Mouse (Mus musculus) heart, embryonic 14.5 days (tissue): Measurements from ENCODE around the gene Hoxc8. TPM values are rescaled to one million over a fixed set of nuclear protein-coding genes. Genes with fewer than 3 reads are reported as not detected.

Experiments
- ATAC-seq: fragments of 200-750 bp; cut with Nextera tagmentation; 2 replicates; pipeline ENCODE4 v1.8.0; 2017; ENCODE audit warnings: low read depth, moderate TSS enrichment; ENCODE audit not compliant: insufficient number of reproducible peaks, insufficient read depth, low FRiP score
- H3K27ac ChIP-seq, 2 experiments: fragments of 200-500 bp in 1 of 2; fragments of 300-500 bp in 1 of 2; sonication (generic) in 1 of 2; replicated peaks in 1 of 2; 2 replicates each; pipeline ENCODE4 v1.5.1; 2012 to 2014; ENCODE audit warnings: low read depth in 2 of 2, low read length in 2 of 2, control low read depth in 1 of 2, mild to moderate bottlenecking in 1 of 2, mixed read lengths in 1 of 2; ENCODE audit not compliant: control insufficient read depth in 1 of 2, insufficient read depth in 1 of 2
- H3K27me3 ChIP-seq: fragments of 300-500 bp; sonication (generic); 2 replicates; pipeline ENCODE4 v1.6.1; 2014; ENCODE audit warnings: mild to moderate bottlenecking, low read length, control low read depth; ENCODE audit not compliant: control insufficient read depth, insufficient read depth
- H3K36me3 ChIP-seq: fragments of 300-500 bp; sonication (generic); 2 replicates; pipeline ENCODE4 v1.6.1; 2014; ENCODE audit warnings: mild to moderate bottlenecking, control low read depth, low read length, mixed read lengths; ENCODE audit not compliant: control insufficient read depth, insufficient read depth
- H3K4me1 ChIP-seq, 2 experiments: fragments of 200-500 bp in 1 of 2; fragments of 300-500 bp in 1 of 2; sonication (generic) in 1 of 2; 2 replicates each; pipeline ENCODE4 v1.6.1; 2012 to 2014; ENCODE audit warnings: low read length in 2 of 2, control low read depth in 1 of 2, mixed read lengths in 1 of 2; ENCODE audit not compliant: control insufficient read depth in 2 of 2, insufficient read depth in 2 of 2
- H3K4me2 ChIP-seq: fragments of 300-500 bp; sonication (generic); 2 replicates; pipeline ENCODE4 v1.6.1; 2014; ENCODE audit warnings: mild to moderate bottlenecking, low read length
- H3K4me3 ChIP-seq, 2 experiments: fragments of 200-500 bp in 1 of 2; fragments of 300-500 bp in 1 of 2; sonication (generic) in 1 of 2; 2 replicates each; pipeline ENCODE4 v1.5.1; 2012 to 2014; ENCODE audit warnings: low read length in 2 of 2, mild to moderate bottlenecking in 2 of 2, control low read depth in 1 of 2, low read depth in 1 of 2, moderate library complexity in 1 of 2; ENCODE audit not compliant: control insufficient read depth in 1 of 2, insufficient read depth in 1 of 2
- H3K9ac ChIP-seq: fragments of 300-500 bp; sonication (generic); 2 replicates; pipeline ENCODE4 v1.6.1; 2014; ENCODE audit warnings: mild to moderate bottlenecking, low read length
- H3K9me3 ChIP-seq: fragments of 300-500 bp; sonication (generic); 2 replicates; pipeline ENCODE4 v1.6.1; 2016; ENCODE audit warnings: low read length, control low read depth; ENCODE audit not compliant: control insufficient read depth
- WGBS: fragments of 180-500 bp; shearing (Covaris S2); extraction: QIAGEN DNeasy Blood & Tissue Kit; methylation state at CpG from one replicate; pipeline ENCODE4 v1.1.7; 2014; 5-methylcytosine and 5-hydroxymethylcytosine counted together
- polyA plus RNA-seq: library from polyadenylated mRNA; unstranded; fragments of >200 nt; fragmentation: Nextera tagmentation; extraction: Ambion mirVana; gene quantifications from 2 replicates; pipeline ENCODE4 v1.2.1, GENCODE M21; 2014

The Hoxc8 gene
- polyA plus RNA-seq, 1 experiment from 2014 or later, result not detected

DNA sequence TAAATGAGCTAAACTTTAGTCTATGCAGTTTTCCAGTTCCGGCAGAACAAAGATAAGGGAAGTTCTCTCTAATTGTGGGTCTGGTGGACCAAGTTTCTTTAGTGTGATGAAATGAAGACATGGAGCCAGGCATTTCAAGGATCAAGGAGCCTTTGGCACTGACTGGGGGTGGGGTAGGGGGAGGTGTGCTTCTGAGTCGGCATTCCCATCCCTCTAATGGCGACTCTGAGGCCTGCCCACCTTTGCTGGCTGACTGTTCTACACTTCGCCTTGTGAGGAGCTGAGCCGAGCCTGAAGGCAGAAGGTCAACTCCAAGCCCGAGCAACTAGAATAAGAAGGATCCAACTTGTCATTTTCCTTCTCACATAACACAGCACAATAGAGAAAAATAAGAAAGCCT lies 28.7 kb upstream of the Hoxc8 start:
- H3K27me3 ChIP-seq, result peaks cover 100% of the 10 kb centered on the region
- no peak overlapping the region for H3K4me2 ChIP-seq
- H3K4me1 ChIP-seq, result no peaks in the 10 kb centered on the region; a peak in 1 of 4 replicates
- no peaks in the 10 kb centered on the region for H3K36me3 ChIP-seq
- H3K9me3 ChIP-seq, result no peaks in the 10 kb centered on the region
- no peak for ATAC-seq
- WGBS, result 4% methylated on average over 6 of the region's 6 CpGs
- no peak overlapping the region for H3K27ac ChIP-seq
- no peak overlapping the region for H3K9ac ChIP-seq
- no peak overlapping the region for H3K4me3 ChIP-seq

DNA sequence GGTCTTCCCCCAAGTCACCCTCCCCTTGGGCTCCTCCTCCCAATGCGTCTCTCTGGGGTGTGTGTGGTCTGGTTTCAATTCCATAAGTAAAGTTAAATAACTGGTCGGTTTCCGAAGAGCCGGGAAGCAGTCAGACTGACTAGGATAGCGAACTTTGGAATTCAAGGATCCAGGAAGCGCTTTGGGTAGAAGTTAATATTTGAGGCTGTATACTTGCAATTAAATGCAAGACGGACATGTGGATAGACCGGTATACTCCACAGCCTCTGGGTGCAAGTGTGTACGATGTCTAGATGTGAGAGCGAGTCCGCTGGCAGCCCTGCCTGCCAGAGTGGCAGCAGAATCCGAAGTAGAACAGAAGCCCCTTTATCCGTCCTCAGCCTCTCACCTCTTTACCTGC lies 27.9 kb upstream of the Hoxc8 start:
- Histone ChIP-seq H3K27me3 (peaks cover 100% of the 10 kb centered on the region), H3K4me1 (no peaks in the 10 kb centered on the region; a peak in 1 of 4 replicates), H3K4me2 (no peak overlapping the region), H3K4me3 (no peak overlapping the region), H3K9me3 (no peaks in the 10 kb centered on the region), H3K9ac (no peak overlapping the region), H3K27ac (no peak overlapping the region), H3K36me3 (no peaks in the 10 kb centered on the region)
- 2% methylated on average over 13 of the region's 13 CpGs for WGBS
- ATAC-seq, result no peak

DNA sequence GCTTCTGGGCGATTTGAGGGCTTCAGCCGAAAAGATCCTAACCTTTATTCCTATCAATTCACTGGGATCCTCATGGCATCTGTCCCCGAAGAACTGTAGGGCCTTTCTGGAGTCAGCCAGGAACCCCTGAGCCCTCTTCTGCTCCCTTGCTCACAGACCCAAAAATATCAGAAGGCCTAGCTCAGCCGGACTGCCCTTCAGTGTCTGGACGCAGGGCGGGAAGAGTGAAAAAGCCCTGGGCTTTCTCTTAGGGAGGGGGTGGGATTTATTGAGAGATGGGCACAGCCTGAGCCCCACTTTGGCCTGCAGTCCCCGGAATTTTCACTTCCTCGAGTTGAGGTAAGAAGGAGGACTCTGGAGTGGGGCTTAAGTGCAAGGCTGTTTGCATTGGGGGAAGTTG lies 27.1 kb upstream of the Hoxc8 start:
- no peaks in the 10 kb centered on the region for H3K36me3 ChIP-seq
- no peak overlapping the region for H3K9ac ChIP-seq
- no peak overlapping the region for H3K4me3 ChIP-seq
- no peaks in the 10 kb centered on the region for H3K9me3 ChIP-seq
- H3K27ac ChIP-seq, result no peak overlapping the region
- no peaks in the 10 kb centered on the region; a peak in 1 of 4 replicates for H3K4me1 ChIP-seq
- WGBS, result 2% methylated on average over 8 of the region's 8 CpGs
- H3K27me3 ChIP-seq, result peaks cover 99% of the 10 kb centered on the region
- ATAC-seq, result no peak
- H3K4me2 ChIP-seq, result no peak overlapping the region

DNA sequence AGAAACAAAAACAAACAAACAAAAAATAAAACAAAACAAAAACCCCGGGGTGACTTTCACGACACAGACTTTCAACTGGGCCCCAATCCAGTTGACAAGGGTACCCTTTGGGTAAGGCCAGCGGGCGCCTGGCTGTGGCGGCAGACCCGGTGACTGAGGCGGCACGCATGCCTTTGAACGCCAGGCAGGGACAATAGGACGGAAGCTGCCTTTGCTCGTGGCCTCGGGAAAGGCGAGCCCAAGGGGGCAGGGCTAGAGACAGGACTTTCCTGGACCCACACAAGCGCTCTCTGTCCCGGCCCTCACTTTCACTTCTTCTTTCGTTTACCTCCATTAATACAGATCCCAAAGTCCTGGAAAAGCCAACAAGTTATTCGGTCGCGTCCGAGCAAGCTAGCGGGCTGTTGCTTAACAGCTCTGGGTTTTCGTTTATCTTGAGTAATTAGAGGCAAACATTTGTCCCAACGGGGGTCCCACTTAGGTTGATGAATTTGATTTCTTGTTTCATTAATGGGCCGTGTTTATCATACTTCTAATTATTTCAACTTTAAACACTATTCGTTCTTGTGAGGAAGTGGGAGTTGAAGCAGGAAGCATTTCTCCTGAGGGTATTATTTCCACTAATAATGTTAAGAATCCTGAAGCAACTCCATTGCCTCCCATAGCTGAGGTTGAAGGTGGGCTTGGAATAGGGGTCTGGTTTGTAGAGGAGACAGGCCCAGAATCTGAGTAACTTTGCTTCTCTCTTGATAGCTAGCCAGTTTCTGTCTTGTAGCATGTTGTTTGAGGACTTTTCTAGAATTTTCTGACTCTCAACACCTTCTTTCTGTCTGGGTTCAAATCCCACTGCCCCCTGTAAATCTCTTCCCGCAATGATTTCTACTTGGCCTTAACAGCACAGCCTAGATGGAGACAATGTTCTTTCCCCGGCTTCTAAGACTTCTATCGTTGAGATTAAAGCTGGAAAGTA lies 26.5 kb upstream of the Hoxc8 start:
- no peaks in the 10 kb centered on the region; a peak in 1 of 4 replicates for H3K4me1 ChIP-seq
- ATAC-seq, result no peak
- no peaks in the 10 kb centered on the region for H3K36me3 ChIP-seq
- peaks cover 99% of the 10 kb centered on the region for H3K27me3 ChIP-seq
- 1% methylated on average over 28 of the region's 28 CpGs for WGBS
- H3K9ac ChIP-seq, result no peak overlapping the region
- H3K27ac ChIP-seq, result no peak overlapping the region
- H3K9me3 ChIP-seq, result no peaks in the 10 kb centered on the region
- H3K4me2 ChIP-seq, result no peak overlapping the region
- H3K4me3 ChIP-seq, result no peak overlapping the region

DNA sequence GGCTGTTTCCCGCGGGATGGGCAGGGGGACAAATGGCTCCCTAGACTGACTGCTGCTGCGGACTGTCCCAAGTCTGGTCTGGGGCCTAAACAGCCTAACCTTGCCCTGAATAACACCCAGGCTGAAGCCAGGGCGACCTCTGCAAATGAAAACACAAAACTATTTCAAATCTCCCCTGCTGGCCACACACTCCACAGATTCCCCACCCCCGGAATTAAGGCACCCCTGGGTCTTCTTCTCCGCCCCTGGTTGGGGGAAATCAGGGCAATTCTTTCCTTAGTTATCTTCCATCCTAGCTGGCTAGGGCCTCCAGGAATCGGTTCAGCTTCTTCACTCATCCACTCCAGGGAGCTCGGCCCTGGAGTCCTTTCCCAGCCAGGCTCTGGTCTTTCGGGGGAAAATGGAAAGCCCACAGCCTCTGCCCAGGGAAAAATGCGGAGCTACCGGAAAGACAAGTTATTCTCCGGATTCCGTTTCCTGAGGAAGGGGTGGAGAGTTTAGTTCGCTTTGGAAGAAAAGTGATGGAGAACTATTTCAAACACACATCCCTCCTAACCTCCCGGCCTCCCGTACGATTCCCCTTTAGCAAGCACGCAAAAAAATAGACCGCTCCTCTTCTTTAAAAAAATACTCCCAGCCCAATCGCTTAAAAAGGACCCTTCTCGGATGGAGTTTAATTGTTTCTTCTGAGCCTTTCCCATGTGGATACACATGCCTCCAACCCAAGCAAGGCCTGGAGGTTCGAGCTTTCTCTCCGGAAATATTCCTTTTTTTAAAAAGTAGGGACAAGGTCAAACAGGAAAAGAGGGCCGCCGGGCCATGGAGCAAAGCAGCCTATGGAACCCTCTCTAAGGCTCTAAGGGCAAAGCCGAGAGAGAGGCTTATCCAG lies 25.2 kb upstream of the Hoxc8 start:
- 2% methylated on average over 26 of the region's 26 CpGs for WGBS
- no peak overlapping the region for H3K9ac ChIP-seq
- no peaks in the 10 kb centered on the region for H3K36me3 ChIP-seq
- H3K27ac ChIP-seq, result no peak overlapping the region
- no peak overlapping the region for H3K4me3 ChIP-seq
- H3K9me3 ChIP-seq, result no peaks in the 10 kb centered on the region
- ATAC-seq, result no peak
- no peak overlapping the region for H3K4me2 ChIP-seq
- H3K4me1 ChIP-seq, result no peaks in the 10 kb centered on the region; a peak in 1 of 4 replicates
- H3K27me3 ChIP-seq, result peaks cover 99% of the 10 kb centered on the region

DNA sequence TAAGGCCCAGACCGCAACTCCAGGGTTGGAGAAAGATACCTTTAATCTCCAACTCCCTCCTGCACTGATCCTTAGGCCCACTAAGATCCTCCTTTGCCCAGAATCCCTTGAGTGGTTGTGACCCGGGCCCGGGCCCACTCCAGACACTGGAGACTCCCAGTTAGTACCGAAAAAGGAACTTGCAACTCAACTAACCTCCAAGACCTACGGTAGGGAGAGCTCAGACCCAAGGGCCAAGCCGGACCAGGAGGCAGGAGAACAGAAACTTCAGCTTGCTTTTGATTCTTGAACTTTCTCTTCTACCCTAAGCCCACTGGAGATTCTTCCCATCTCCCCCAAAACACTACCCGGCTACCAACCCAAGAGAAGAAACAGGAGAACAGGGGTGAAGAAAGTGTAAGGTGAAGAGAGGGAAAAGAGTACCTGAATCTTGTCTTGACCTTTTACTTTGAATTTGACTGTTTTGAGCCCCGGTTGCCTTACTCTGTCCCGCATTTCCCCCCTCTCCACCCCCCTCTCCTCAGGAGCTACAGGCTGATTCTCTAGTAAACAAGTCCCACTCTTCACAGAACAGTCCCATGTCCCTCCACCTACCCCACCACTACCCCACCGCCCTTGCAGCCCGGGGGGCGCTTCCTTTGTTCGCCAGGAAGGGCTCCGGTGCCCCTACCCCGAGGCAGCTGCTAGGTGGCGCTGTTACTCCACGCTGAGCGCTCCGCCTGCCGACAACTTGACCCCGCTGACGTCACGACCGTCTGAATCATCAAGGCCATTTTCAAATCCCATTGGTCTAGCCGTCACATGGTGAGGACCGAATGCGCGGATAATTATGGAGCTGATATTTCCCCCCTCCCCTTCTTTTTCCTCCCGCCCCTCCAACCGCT lies 24.3 kb upstream of the Hoxc8 start:
- Histone ChIP-seq H3K4me3 (peak overlapping the region in 1 of 2 experiments; percentile 16; a peak in 1 of 4 replicates), H3K27me3 (peaks cover 99% of the 10 kb centered on the region), H3K9ac (no peak overlapping the region), H3K4me1 (no peaks in the 10 kb centered on the region; a peak in 1 of 4 replicates), H3K4me2 (peak overlapping the region; percentile 44), H3K36me3 (no peaks in the 10 kb centered on the region), H3K27ac (no peak overlapping the region), H3K9me3 (no peaks in the 10 kb centered on the region)
- ATAC-seq, result no peak
- 2% methylated on average over 28 of the region's 30 CpGs for WGBS
